8 mouse cellular contexts compared by ENCODE assay signal in the genomic region with DNA sequence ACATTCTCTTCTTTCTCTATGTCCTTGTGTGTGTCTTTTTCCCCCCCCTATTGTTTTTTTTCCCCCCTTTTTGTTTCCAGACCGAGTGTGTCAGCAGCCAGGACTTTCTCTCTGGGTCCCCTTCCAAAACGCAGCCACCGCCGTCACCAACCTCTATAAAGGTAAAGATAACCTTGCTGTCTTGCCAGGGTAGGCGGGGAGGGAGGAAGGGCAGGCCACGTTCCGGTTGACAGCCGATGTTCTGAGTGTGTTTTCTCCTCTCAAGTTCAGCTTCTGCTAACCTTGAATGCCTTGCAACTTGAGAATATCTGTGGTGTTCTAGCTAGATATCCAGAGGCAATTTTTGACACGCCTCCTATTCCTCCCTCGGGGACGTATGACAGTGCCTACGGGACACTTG. TPM values are rescaled to one million over a fixed set of nuclear protein-coding genes. Genes with fewer than 3 reads are reported as not detected.
DNase-seq lines count a peak whose midpoint lies in the region; ATAC-seq and TF ChIP-seq lines count a peak whose summit lies in the region.

No protein-coding gene starts in this region.

- no peaks in the 10 kb centered on the region for H3K27me3 ChIP-seq in embryonic facial prominence, embryonic 11.5 days (ENCODE audit: control insufficient read depth, insufficient read depth, low read length)
- H3K27me3 ChIP-seq in heart, postnatal 0 days (ENCODE audit: control insufficient read depth, insufficient read depth, low read length), result no peaks in the 10 kb centered on the region
- H3K27me3 ChIP-seq in limb, embryonic 10.5 days (ENCODE audit: low read depth, poor library complexity, severe bottlenecking), result no peaks in the 10 kb centered on the region
- no peaks in the 10 kb centered on the region for H3K27me3 ChIP-seq in myocyte (ENCODE audit: control insufficient read depth, insufficient read depth, insufficient read length)

- H3K4me1 ChIP-seq in embryonic facial prominence, embryonic 11.5 days (ENCODE audit: control insufficient read depth, insufficient read depth, low read length), result no peaks in the 10 kb centered on the region
- H3K4me1 ChIP-seq in heart, postnatal 0 days (ENCODE audit: control insufficient read depth, insufficient read depth), result peaks cover 20% of the 10 kb centered on the region
- H3K4me1 ChIP-seq in limb, embryonic 10.5 days, result peaks cover 10% of the 10 kb centered on the region

- H3K4me3 ChIP-seq in embryonic facial prominence, embryonic 11.5 days (ENCODE audit: low read depth, low read length), result peak overlapping the region; percentile 99
- H3K4me3 ChIP-seq in heart, postnatal 0 days (ENCODE audit: low read depth, low read length), result peak overlapping the region; percentile 96
- H3K4me3 ChIP-seq in limb, embryonic 10.5 days, result peak overlapping the region; percentile 83
- H3K4me3 ChIP-seq in myocyte, result peak overlapping the region; percentile 97

- 2% methylated on average over 12 of the region's 12 CpGs for whole genome bisulfite sequencing in embryonic facial prominence, embryonic 11.5 days
- 2% methylated on average over 12 of the region's 12 CpGs for WGBS in heart, postnatal 0 days
- 16% methylated on average over 12 of the region's 12 CpGs for WGBS in limb, embryonic 10.5 days

- H3K9ac ChIP-seq in embryonic facial prominence, embryonic 11.5 days (replicated peaks; ENCODE audit: low read length), result peak overlapping the region; percentile 99
- H3K9ac ChIP-seq in heart, postnatal 0 days (replicated peaks; ENCODE audit: low read depth, low read length), result peak overlapping the region; percentile 99

- intact Hi-C loops in left cerebral cortex, postnatal 25 days (cut with DNase I), result loop anchor here (2.0 to 10.0 kb wide), 2 partner anchors 62 to 146 kb away; partner anchors contain the start of gene Gm5767

- peak overlapping the region; percentile 97 for H3ac ChIP-seq in myocyte (ENCODE audit: control insufficient read depth, insufficient read length)

- peak; percentile 25 for TF ChIP-seq POLR2A in myocyte (IDR thresholded peaks at IDR 0.05; ENCODE audit: insufficient read length, low read depth)

- no peak overlapping the region for H3K27ac ChIP-seq in embryonic facial prominence, embryonic 11.5 days (replicated peaks; ENCODE audit: low read depth, low read length)
- H3K27ac ChIP-seq in heart, postnatal 0 days (ENCODE audit: low read depth), result peak overlapping the region; percentile 99
- H3K27ac ChIP-seq in limb, embryonic 10.5 days, result peak overlapping the region; percentile 94

- no peaks in the 10 kb centered on the region for H3K9me3 ChIP-seq in embryonic facial prominence, embryonic 11.5 days (replicated peaks; ENCODE audit: control insufficient read depth, low read length)
- H3K9me3 ChIP-seq in heart, postnatal 0 days (replicated peaks; ENCODE audit: control insufficient read depth, low read length), result no peaks in the 10 kb centered on the region
- H3K9me3 ChIP-seq in limb, embryonic 10.5 days (replicated peaks), result no peaks in the 10 kb centered on the region

- ATAC-seq in embryonic facial prominence, embryonic 11.5 days (replicated peaks; ENCODE audit: insufficient number of reproducible peaks, low FRiP score, low TSS enrichment, low read depth), result no peak
- ATAC-seq in heart, postnatal 0 days (ENCODE audit: insufficient read depth, low read depth), result no peak

- H3K4me2 ChIP-seq in embryonic facial prominence, embryonic 11.5 days (ENCODE audit: low read depth, low read length), result peak overlapping the region; percentile 75
- peak overlapping the region; percentile 78 for H3K4me2 ChIP-seq in heart, postnatal 0 days (ENCODE audit: low read depth, low read length)
- peak overlapping the region; percentile 94 for H3K4me2 ChIP-seq in myocyte (ENCODE audit: low read depth)

- no peak; the same call in 1 of the 2 replicates for TF ChIP-seq CTCF in heart, postnatal 0 days (IDR thresholded peaks at IDR 0.05; ENCODE audit: low read depth)

- H3K79me2 ChIP-seq in myocyte (ENCODE audit: control insufficient read depth, insufficient read depth), result peaks cover 61% of the 10 kb centered on the region

- peak; percentile 16 for DNase-seq in right cerebral cortex, postnatal 14 days
- DNase-seq in right cerebral cortex, adult 2 months (ENCODE audit: low spot score in 2 of 2), result no peak
- no peak for DNase-seq in embryonic facial prominence, embryonic 11.5 days (ENCODE audit: low spot score)
- peak; percentile 55 for DNase-seq in heart, postnatal 0 days (ENCODE audit: low spot score)
- peak; percentile 34 for DNase-seq in limb, embryonic 10.5 days (ENCODE audit: low spot score)
- peak; percentile 8 for DNase-seq in yolk sac, embryonic 10.5 days (ENCODE audit: low spot score)
- no peak for DNase-seq in left cerebral cortex, postnatal 25 days (ENCODE audit: low spot score in 2 of 2)

- H3K36me3 ChIP-seq in embryonic facial prominence, embryonic 11.5 days (replicated peaks; ENCODE audit: control insufficient read depth, insufficient read depth, low read depth, low read length), result no peaks in the 10 kb centered on the region
- H3K36me3 ChIP-seq in heart, postnatal 0 days (replicated peaks; ENCODE audit: control insufficient read depth, insufficient read depth, low read length), result peaks cover 15% of the 10 kb centered on the region
- H3K36me3 ChIP-seq in limb, embryonic 10.5 days, result peaks cover 45% of the 10 kb centered on the region
- H3K36me3 ChIP-seq in myocyte (ENCODE audit: control insufficient read depth, insufficient read depth), result peaks cover 25% of the 10 kb centered on the region

- TF ChIP-seq EP300 in heart, postnatal 0 days (IDR thresholded peaks at IDR 0.05; ENCODE audit: low read depth), result peak; percentile 0; the same call in 1 of the 2 replicates

TF ChIP-seq in myocyte, 11 proteins besides CTCF, POLR2A, EP300 and RAD21:
- TF ChIP-seq USF1 (IDR thresholded peaks at IDR 0.05; ENCODE audit: low read depth) (no peak), CEBPB (IDR thresholded peaks at IDR 0.05; ENCODE audit: insufficient read depth, poor library complexity, severe bottlenecking) (no peak), E2F4 (IDR thresholded peaks at IDR 0.05; ENCODE audit: insufficient read depth) (no peak), POLR2AphosphoS2 (IDR thresholded peaks at IDR 0.05; ENCODE audit: insufficient read length, low read depth) (no peak), MYOD1 (IDR thresholded peaks at IDR 0.05; ENCODE audit: control insufficient read depth in 1 of 3, insufficient read length in 2 of 3, low read depth in 2 of 3) (no peak), MAX (IDR thresholded peaks at IDR 0.05; ENCODE audit: low read depth) (no peak), REST (IDR thresholded peaks at IDR 0.05; ENCODE audit: insufficient read depth, insufficient read length) (no peak), TCF12 (IDR thresholded peaks at IDR 0.05; ENCODE audit: insufficient read depth, poor library complexity, severe bottlenecking) (no peak), MYOG (IDR thresholded peaks at IDR 0.05; ENCODE audit: control insufficient read depth in 1 of 3, insufficient read depth in 1 of 3, insufficient read length in 2 of 3, low read depth in 2 of 3) (no peak), SRF (IDR thresholded peaks at IDR 0.05; ENCODE audit: control insufficient read depth, insufficient read length, low read depth) (no peak), TCF3 (IDR thresholded peaks at IDR 0.05; ENCODE audit: insufficient read length, low read depth) (no peak)

RNA-seq across cellular contexts. Expression of gene 1810013L24Rik, which starts 1.3 kb away (rescaled TPM):
- 17.1 and 17.3 TPM in 2 replicates for polyA plus RNA-seq in embryonic facial prominence, embryonic 11.5 days (2014; fragmentation: Nextera tagmentation; extraction: Ambion mirVana)
- 39.8 and 41.9 TPM in 2 replicates for total RNA-seq in heart, postnatal 0 days (2014; rRNA removed; ENCODE audit: low replicate concordance)
- polyA plus RNA-seq in heart, postnatal 0 days (2015; fragmentation: Nextera tagmentation; extraction: Ambion mirVana), result 15.0 and 15.7 TPM in 2 replicates
- 17.2 and 20.5 TPM in 2 replicates for polyA plus RNA-seq in limb, embryonic 10.5 days (2016; fragmentation: Nextera tagmentation; extraction: Ambion mirVana)
- polyA plus RNA-seq in myocyte (2012; fragmentation: generic; extraction: Trizol), result 27.5 TPM
- total RNA-seq in left cerebral cortex, postnatal 25 days (2021), result 100 to 1,000 TPM; 107 to 109 TPM

RNA-seq across cellular contexts. Expression of gene Usp7, which starts 39.1 kb away (rescaled TPM):
- 34.9 and 40.2 TPM in 2 replicates for polyA plus RNA-seq in embryonic facial prominence, embryonic 11.5 days (2014; fragmentation: Nextera tagmentation; extraction: Ambion mirVana)
- total RNA-seq in heart, postnatal 0 days (2014; rRNA removed; ENCODE audit: low replicate concordance), result 33.4 and 51.5 TPM in 2 replicates
- polyA plus RNA-seq in heart, postnatal 0 days (2015; fragmentation: Nextera tagmentation; extraction: Ambion mirVana), result 8.2 and 10.0 TPM in 2 replicates
- polyA plus RNA-seq in limb, embryonic 10.5 days (2016; fragmentation: Nextera tagmentation; extraction: Ambion mirVana), result 28.9 and 32.8 TPM in 2 replicates
- polyA plus RNA-seq in myocyte (2012; fragmentation: generic; extraction: Trizol), result 24.0 TPM
- 100 to 1,000 TPM; 155 to 160 TPM for total RNA-seq in left cerebral cortex, postnatal 25 days (2021)

Comparison
In these comparisons a context has a peak if more than half of its experiments do, and no peak if none do; other contexts are left out.
1. DNase-seq: peak in right cerebral cortex, postnatal 14 days (single experiment), heart, postnatal 0 days (single experiment), limb, embryonic 10.5 days (single experiment) and yolk sac, embryonic 10.5 days (single experiment); none in right cerebral cortex, adult 2 months (0 of 2), embryonic facial prominence, embryonic 11.5 days (single experiment) and left cerebral cortex, postnatal 25 days (0 of 2).
2. Peak in every context shown above with its lines, with median percentiles within 50 percentile points of each other: H3K4me2 ChIP-seq and H3K4me3 ChIP-seq.